Mouse (Mus musculus) adrenal gland, postnatal 25 days (tissue): Measurements from ENCODE around the gene Suox. TPM values are rescaled to one million over a fixed set of nuclear protein-coding genes. Genes with fewer than 3 reads are reported as not detected.
"Not testable (repeated sequence)": the region's sequence is repeated elsewhere in the genome, so short reads cannot be mapped to it uniquely, and the experiment has no call there.

Source experiments
- DNase-seq: peaks from one replicate; pipeline ENCODE4 v3.0.0; 2021; ENCODE audit warnings: mixed read lengths
- total RNA-seq: library from RNA; stranded (reverse); gene quantifications from 2 replicates; pipeline ENCODE4 v1.2.3, GENCODE M21; 2021

Gene Suox
- total RNA-seq, 1 experiment from 2014 or later = 21.1 TPM

DNA sequence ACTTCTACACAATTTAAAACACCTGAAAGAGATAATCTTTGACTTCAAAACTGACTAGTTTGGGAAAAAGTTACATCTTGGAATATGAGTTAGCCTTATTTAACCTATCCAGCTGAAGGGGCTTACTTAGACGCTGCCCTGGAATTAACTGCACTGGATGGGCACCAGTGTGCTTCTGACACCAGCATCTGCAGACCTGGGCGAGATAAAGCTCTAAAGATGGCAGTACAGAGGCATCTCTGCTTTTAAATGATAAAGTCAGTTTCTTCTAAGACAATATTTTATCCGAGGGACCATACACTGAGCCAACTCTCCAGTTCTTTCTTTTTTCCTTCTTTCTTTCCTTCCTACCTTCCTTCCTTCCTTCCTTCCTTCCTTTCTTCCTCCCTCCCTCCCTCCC lies 9.1 kb downstream of the Suox start:
- DNase-seq = no peak

- no peak for DNase-seq
Observed at GRCm38 (mm10) chr10:128663441-128664220, 10.2 kb downstream of the Suox start.

- DNase-seq = no peak
Observed at GRCm38 (mm10) chr10:128662465-128662864, 11.4 kb downstream of the Suox start.

- DNase-seq = no peak
Observed at GRCm38 (mm10) chr10:128659490-128659889, 14.4 kb downstream of the Suox start.

GRCm38 (mm10) chr10:128657844-128658243 lies 16.0 kb downstream of the Suox start:
- no peak for DNase-seq

DNA sequence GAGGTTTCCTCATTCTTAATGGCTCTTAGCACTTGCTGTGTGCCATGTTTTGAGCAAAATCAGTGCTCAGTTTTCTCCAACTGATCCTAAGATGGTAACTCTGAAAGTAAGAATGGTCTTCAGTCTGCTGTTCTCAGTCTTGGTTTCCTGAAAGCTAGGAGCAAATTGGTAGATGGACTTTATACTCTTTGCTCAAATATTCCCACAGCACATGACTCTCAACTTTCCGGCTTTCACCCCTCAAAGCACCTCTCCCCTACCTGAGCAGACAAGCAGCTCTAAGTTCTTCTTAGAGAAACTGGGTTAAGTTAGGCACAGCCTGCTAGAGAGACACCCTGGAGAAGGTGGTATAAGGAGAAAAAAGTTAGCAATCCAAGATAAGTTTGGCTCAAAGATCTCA lies 17.1 kb downstream of the Suox start:
- no peak for DNase-seq

- no peak for DNase-seq
Observed at GRCm38 (mm10) chr10:128655254-128655653, 18.6 kb downstream of the Suox start.

- DNase-seq = no peak
Observed at GRCm38 (mm10) chr10:128653866-128654265, 20.0 kb downstream of the Suox start.

GRCm38 (mm10) chr10:128646139-128647089 lies 27.5 kb downstream of the Suox start:
- DNase-seq = no peak

- peak; percentile 37 for DNase-seq
Observed at GRCm38 (mm10) chr10:128645111-128646011, 28.5 kb downstream of the Suox start, which contains the start of gene Ikzf4. Gene Ikzf4, minus strand, starts transcription at chr10:128645991.

DNA sequence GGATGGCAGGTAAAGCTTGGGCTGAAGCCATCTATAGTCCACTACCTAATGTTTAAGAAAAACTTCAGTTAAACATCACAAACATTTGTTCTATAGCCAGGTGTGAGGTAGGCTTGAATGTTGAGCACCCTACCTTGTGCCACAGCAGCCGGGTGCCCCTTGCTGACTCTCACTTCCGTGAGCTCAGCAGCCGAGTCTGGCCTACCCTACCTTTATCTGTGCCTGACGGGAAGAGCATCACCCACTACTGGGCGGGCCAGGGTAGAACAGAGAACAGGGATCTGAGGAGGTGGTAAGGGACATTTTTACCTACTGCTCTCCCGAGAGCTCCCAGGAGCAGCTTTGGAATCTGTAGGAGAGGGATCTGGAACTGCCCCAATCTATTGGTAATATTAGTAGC lies 31.1 kb downstream of the Suox start:
- no peak for DNase-seq

GRCm38 (mm10) chr10:128641871-128642270 lies 32.0 kb downstream of the Suox start:
- DNase-seq = no peak

DNA sequence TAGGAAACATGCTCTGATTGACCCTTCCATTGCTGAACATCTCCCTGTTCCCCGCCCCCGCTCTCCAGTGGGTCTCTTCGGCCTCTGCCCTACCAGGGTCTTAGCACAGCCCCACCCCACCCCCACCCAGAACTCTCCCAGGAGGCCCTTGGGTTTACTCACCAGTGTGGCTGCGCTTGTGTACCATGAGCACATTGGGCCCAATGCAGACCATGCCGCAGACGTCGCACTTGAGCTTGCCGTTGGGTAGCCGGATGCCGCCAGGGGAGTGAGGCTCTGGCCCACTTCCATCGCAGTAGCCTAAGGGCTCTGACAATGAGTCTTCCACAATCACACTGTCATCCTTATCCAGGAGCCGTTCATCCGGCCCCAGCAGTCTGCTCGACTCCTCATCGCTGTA lies 33.0 kb downstream of the Suox start:
- DNase-seq = no peak

DNA sequence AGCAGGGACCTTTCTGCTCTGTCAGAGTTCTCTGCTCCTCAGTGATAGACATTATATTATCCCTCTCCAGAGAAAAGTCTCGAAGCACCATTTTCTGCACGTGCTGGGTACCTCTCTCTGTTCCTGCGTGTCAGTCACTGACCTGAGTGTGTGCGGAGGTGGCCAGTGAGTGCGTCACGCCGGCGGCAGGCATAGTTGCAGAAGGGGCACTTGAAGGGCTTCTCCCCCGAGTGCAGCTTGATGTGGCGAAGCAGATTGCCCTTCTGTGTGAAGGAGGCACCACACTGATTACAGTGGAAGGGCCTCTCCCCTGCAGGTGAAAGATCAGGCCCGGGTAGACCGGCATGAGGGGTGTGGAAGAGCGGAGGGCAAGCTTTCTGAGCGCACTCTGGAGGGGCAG lies 33.9 kb downstream of the Suox start:
- no peak for DNase-seq

GRCm38 (mm10) chr10:128637011-128637410 lies 36.9 kb downstream of the Suox start:
- DNase-seq = no peak

DNA sequence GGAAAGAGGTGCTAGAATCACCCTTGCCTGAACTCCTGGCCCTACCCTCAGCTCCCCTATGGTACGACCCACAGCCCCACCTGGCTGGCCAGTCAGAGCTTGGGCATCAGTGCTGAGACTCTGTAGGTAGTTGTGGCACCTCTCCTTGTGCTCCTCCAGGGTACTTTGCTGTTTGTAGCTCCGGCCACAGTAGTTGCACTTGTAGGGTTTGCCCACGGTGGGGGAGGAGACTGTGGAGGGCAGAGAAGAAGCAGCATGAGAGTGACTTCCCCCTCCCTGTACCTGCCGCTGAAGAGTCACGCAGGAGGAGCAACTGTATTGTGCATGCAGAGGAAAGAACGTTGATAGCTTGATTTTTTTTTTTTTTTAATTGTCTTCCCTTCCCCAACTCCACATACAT lies 37.3 kb downstream of the Suox start:
- DNase-seq = no peak

- no peak for DNase-seq
Observed at GRCm38 (mm10) chr10:128635697-128636096, 38.2 kb downstream of the Suox start.

DNA sequence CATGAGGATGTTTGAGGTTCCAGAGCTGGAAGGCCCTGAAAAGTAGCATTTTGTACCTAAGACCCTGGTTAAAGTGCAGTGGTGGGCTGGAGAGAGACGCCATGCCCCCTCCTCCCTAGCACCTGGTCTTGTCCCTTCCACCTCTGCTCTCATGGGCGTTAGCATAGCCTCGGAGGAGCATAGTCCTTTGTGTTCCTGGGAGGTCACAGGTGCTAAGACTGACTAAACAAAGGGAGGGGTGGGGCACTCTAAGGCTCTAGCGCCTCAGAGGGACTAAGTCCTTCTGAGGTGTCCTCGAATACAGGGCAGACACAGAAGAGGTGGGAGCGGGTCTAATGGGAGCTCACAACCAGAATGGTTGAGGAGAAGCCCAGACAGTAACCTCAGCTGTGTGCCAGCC lies 42.3 kb downstream of the Suox start:
- DNase-seq = no peak

DNA sequence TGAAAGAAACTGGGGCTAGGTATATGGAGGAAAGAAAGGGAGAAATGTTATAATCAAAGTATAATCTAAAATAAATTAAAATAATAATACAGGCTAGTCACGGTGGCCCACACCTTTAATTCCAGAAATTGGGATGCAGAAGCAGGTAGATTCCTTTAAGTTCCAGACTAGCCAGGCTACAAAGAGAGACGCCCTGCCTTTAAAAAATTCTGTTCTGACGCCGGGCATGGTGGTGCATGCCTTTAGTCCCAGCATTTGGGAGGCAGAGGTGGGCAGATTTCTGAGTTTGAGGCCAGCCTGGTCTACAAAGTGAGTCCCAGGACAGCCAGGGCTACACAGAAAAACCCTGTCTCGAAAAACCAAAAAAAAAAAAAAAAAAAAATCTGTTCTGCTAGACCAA lies 43.6 kb downstream of the Suox start:
- not testable (repeated sequence) for DNase-seq

DNA sequence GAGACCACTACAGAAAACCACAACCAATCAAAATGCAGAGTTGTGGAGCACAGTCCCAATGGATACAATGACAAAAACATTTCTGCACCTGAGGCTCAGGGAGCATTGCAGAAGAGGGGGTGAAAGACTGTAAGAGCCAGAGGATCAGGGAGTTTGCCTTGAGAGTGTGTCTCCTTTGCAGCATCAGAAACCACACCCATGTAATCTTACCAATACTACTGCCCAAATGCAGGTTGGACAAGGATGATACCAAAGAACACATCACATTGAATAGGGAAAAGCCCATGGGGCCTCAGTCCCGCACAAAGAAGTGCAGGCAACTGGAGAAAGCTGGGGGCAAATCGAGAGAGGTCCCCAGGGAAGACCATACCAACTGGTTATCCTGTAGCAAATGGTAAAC lies 44.1 kb downstream of the Suox start:
- DNase-seq = no peak

DNA sequence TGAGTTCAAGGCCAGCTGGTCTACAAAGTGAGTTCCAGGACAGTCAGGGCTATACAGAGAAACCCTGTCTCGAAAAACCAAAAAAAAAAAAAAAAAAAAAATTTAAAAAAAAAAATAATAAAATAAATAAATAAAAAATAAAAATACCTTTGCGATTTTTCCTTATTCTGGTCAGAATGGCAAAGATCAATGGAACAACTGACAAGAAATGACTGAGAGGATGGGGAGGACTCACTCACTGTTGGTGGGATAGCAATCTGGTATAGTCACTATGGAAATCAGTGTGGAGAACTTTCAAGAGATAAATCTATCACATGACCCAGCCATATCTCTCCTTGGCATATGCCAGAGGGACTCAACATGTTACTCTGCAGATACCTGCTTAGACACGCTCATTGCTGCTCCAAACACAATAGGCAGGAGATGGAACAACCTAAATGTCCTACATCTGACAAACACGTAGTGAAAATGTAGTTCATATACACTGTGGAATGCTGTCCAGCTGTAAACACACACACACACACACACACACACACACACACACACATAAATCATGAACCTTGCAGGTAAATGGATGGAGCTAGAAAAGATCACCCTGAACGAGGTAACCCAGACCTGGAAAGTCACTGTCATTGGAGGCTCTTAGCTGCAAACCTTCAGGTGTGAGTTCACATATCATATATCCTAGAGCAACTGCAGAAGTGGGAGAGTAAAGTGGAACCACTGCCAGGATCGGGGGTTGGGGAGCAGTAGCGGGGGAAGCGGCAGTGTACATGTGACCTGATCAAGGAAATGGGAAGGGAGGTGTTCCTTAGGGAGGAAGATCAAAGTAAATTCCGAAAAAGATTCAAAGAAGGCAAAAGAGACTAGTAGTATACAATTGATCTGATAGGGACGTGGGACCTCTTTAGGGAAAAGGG lies 46.2 kb downstream of the Suox start:
- no peak for DNase-seq
